Mouse (Mus musculus) frontal cortex, postnatal 14 days (tissue): ENCODE results near the gene Prkcb.

Experiments used
- DNase-seq, 2 experiments: peaks; one replicate each; pipeline ENCODE4 v3.0.0; 2022; ENCODE audit warnings: low spot score in 2 of 2

The Prkcb gene

GRCm38 (mm10) chr7:122670873-122671641 lies 382.5 kb downstream of the Prkcb start:
- DNase-seq = peak; percentile 59 to 70

GRCm38 (mm10) chr7:122672981-122673380 lies 384.4 kb downstream of the Prkcb start:
- DNase-seq = peak in 1 of 2 experiments; percentile 21

GRCm38 (mm10) chr7:122675207-122675606 lies 386.7 kb downstream of the Prkcb start:
- no peak for DNase-seq
